Mouse (Mus musculus): Measurements from ENCODE around the gene Olfr555. TPM values are rescaled to one million over a fixed set of nuclear protein-coding genes. Genes with fewer than 3 reads are reported as not detected.
"Not testable (repeated sequence)": the region's sequence is repeated elsewhere in the genome, so short reads cannot be mapped to it uniquely, and the experiment has no call there.

Gene Olfr555
- not detected for total RNA-seq (2021)
- long read RNA-seq, experiment 1 = 0 reads
- long read RNA-seq, experiment 2 = 0 reads

DNA sequence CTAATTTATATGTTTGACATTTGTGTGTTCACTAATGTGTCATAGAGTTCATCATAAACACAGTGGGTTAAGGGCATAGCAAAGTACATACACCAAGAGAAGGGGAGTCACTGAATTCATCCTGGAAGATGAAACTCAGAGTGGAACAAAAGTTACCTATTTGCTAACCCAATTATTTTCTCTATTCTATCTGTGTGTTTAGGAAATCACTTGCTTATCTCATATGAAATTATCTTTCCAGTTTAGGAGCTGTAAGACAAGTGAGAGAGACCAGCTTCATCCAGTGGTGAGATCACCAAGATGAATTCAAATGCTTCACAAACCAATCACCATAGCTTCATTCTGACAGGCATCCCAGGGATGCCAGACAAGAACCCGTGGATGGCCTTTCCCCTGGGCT is at the start of gene Olfr555:
Gene Olfr555, plus strand, starts transcription at position 301 of the 400 bp plus-strand sequence.
- no peak for DNase-seq (ENCODE audit: low spot score in 2 of 2)

DNA sequence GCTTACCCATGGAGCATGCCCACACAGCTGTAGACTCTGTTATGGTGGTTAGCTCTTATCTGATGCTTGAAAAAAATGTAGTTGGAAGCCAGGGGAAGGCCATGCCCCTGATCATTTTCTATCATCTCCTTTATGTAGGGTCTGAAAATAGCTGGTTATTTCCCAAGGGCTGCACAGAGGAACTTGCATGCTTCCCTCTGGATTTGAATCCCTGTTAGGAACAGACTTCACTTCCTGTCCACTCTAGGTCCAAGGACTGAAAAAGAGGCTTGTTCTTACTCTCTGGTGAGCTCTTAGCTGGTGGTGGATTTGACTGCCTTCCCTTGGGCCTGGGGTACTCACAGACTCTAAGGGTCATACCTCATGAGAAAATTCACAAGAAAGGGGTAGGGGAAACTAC is 40.5 kb upstream of the Olfr555 start, which contains the start of gene Olfr553:
Gene Olfr553, minus strand, starts transcription at position 101 of the 400 bp plus-strand sequence.
- DNase-seq (ENCODE audit: low spot score in 2 of 2) = no peak

DNA sequence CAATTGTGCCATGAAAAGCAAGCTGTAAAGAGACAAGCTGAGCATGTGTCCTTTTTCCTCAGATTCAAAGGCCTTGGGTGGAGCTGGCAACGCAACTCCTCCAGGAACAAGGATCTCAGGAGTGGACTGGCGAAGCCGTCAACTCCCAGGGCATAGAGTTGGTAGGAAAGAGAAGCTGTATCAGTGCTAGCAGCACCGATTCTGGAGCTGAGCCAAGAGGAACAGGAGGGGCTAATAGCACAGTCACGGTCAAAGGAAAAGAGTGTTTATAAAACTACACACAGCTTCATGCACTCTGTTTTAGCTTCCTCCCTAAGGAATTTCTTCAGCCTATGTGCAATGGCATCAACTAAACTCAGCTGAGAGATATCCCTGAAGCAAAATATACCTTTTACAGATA is 39.0 kb upstream of the Olfr555 start:
- no peak for DNase-seq (ENCODE audit: low spot score in 2 of 2)

DNA sequence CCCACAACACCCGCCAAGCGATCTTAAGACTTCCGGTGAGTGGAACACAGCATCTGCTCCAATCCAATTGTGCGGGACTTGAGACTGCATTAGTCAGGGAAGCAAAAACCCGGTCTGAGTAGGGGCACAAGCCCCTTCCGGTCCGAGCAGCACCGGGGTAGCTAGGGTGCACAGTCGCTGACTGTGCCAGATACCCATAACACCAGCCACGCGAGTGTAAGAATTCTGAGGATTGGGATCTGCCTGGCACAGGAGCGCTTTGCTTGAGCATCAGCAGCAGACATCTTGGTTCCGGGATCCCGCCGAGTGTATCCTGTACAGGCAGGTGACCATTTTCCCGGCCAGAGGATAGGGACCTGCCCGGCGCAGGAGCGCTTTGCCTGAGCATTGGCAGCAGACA is 38.3 kb upstream of the Olfr555 start:
- DNase-seq (ENCODE audit: low spot score in 2 of 2) = not testable (repeated sequence)

DNA sequence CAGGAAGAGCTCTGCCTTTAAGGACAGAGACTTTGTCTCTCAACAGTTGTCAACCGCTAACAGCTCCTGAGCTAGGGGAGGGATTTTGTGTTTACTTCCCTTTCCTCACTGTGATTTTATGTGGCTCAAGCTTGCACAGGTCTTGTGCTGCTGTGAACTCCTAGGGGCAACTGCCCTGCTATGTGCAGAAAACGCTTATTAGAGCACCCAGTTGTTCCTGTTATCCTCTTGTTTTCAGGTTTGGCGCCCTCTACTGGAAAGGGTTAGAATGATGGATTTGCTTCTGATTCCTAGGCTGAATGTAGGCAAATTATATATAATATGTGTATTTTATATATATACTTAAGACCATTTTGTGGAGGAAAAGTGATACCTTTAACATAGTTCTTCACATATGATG is 22.0 kb upstream of the Olfr555 start:
- DNase-seq (ENCODE audit: low spot score in 2 of 2) = peak; percentile 13 to 54

DNA sequence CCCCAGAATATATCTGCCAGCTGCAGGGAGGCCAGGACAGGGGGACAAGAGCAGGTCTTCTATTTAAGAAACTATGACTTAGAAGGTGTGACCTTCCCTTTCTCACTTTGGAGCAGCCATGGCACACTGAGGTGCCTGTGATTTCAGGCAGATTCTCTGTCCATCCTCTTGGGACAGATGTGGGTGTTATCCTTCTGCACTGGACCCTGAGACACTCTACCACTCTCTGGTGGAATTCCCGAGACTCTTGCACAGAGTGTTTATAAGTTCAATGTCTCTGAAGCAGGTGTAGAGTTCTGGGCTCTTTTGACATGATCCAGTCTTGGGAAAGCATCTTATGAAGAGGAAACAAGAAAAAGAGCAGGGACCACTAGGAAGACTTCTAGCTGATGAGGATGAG is 20.5 kb upstream of the Olfr555 start, which contains the start of gene Olfr554:
Gene Olfr554, plus strand, starts transcription at position 301 of the 400 bp plus-strand sequence.
- no peak for DNase-seq (ENCODE audit: low spot score in 2 of 2)

DNA sequence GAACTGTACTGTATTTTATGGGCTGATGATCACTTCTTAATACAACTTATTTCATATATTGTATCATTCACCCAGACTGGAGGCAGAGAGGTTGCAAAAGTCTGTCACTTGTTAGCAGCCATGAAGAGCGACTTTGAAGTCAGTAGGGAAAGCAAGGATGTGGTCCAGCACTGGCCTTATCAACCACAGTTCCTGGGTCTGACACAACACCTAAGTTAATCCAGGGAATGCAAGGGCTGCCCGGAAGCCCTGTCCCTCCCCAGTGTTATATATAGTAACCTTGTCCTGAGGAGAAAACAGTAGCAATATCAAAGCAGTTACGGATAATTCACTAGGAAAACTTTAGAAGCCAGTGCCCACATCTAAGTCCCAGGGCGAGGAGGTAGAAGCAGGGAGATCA is 13.7 kb upstream of the Olfr555 start:
- not testable (repeated sequence) for DNase-seq (ENCODE audit: low spot score in 2 of 2)

DNA sequence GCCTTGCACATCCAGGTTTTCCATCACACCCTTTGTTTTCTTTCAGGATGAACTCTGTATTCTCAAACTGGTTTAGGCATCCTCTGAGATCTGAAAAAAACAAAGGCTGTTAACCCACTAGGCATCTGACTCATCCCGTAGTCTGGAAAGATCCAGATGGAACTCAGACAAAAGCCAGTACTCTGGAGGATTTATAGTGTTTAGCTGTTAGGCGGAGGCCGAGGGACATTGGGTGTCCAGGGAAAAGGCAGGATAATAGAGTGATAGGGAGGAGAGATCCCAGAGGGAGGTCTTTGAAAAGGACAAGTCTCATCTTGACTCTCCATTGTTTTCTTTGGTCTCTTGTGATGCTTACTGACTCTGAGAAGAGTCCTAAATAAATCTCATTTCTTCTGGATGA is 6.0 kb downstream of the Olfr555 start, which contains the start of gene Olfr556:
Gene Olfr556, plus strand, starts transcription at position 301 of the 400 bp plus-strand sequence.
- no peak for DNase-seq (ENCODE audit: low spot score in 2 of 2)

DNA sequence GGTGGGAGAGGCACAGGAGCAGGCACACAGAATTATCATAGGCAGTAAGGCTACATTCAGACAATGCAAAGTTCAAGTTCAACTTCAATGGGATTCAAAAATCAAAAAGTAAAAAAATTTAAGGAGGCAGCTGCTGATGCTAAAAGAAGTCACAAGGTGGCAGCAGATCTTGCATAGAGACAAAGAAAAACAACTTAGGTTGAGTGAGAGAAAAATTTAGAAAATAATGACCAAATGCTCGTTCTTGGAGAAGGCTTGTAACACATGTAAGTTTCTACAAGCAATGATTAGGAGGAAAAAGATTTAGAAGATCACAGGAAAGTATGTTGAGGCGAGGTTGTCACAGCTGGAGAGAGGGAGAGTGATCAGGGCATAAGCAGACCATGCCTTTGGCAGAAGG is 6.8 kb downstream of the Olfr555 start:
- no peak for DNase-seq (ENCODE audit: low spot score in 2 of 2)

DNA sequence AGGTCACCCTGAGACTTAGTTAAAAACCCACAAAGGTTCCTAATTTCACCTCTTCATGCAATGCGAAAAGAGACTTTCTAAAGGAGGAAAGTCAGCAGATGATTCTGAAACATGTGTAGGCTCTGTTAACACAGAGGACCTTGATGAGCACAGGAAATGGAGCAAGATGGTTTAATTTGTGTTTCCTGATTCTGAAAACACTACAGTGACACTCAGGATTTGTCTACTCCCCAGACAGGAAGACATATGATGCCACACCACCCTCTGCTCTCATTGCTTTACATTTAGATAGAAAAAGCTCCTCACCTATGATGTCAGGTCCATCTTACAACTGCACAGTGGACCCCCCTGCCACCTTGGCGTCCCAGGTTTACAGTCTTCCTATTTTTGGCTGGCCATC is 17.6 kb downstream of the Olfr555 start:
- DNase-seq (ENCODE audit: low spot score in 2 of 2) = no peak

DNA sequence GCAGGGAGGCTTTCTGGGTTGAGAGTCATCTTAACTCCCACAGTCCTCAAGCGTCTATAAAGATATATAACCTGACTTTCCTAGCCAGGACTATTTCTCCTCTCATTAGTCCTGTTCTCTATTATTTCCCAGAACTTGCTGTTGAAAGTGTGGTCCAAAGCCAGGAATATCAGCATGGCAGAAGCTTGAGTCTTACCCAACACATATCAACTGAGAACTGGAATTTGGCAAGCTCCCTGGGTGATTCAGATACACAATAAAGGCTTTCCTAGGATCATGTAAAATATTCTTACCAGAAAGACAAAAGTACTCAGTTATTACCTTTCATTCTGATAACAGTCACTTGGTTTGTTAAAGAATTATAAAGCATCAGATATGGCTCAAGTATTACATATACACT is 23.3 kb downstream of the Olfr555 start:
- no peak for DNase-seq (ENCODE audit: low spot score in 2 of 2)

DNA sequence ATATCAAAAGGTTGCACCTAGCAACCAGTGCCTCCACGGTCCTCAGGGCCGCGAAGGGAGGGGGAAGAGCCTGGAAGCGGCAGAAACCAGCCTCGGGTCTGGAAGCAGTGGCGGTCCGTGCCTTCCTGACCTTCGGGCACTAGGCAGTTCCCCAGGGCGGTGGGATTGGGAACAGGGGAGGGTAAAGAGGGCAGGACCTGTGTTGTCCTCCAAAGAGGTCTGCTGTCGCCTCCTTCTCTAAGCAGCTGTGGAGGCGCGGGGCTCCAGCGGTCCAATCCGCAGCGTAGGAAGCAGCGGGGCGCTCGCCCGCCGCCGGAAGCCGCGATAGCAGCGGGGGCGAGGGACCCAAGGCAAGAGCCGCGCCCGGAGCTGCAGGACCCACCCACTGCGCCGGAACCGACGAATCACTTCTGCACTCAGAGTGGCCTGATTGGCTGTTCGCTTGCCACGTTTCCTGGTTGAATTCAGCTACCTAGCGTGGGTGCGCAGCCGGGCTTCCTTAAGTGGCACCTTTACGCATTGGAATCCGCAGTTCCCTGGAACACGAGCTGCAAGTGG is 28.4 kb downstream of the Olfr555 start, which contains the start of gene Trim68:
Gene Trim68, minus strand, starts transcription at position 384 of the 558 bp plus-strand sequence.
- peak; percentile 88 to 94 for DNase-seq (ENCODE audit: low spot score in 2 of 2)

DNA sequence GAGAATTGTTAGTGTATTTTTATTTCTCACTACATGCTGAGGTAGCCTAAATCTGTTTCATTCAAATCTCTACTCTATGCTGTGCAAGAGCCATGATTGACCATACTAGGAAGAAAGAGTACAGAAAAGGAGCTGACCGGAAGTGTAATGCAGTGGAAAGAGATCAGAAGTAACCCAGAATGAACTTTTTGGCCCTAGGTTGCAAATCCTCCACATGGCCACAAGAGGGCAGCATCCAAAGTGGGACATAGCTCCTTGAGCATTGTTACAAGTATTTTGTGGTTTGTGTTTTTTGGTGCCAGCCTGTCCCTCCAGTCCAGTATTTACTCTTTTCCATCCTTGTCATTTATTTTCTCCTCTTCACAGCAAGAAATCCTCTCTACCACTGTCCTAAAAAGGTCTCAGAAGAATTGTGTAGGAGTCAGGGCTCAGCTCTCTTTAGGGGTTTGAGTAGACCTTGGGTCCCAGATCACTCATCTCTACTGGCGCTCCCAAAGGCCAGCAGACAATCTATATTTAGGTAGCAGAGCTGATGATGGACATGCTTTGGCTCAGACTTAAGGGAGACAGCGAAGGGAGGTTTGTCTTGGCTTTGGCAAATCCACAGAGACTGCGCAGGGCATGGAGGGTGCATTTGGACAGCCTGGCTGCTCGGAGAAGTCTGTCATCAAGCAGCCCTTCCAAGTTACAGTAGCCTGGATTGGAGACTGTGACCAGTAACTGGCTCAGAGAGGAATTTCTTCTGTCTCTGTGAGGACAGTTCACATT is 36.9 kb downstream of the Olfr555 start, which contains the start of gene Olfr557:
Gene Olfr557, plus strand, starts transcription at position 553 of the 768 bp plus-strand sequence.
- peak; percentile 19 to 46 for DNase-seq (ENCODE audit: low spot score in 2 of 2)

DNA sequence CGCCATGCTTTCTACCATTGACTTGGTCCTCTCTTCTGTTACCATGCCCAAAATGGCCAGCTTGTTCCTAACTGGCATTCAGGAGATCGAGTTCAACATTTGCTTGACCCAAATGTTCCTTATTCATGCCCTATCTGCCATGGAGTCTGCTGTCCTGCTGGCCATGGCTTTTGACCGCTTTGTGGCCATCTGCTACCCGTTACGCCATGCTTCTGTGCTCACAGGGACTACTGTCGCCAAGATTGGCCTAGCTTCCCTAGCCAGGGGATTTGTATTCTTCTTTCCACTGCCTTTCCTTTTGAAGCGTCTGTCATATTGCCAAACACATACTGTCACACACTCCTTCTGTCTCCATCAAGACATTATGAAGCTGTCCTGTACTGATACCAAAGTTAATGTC is 39.8 kb downstream of the Olfr555 start:
- DNase-seq (ENCODE audit: low spot score in 2 of 2) = no peak

DNA sequence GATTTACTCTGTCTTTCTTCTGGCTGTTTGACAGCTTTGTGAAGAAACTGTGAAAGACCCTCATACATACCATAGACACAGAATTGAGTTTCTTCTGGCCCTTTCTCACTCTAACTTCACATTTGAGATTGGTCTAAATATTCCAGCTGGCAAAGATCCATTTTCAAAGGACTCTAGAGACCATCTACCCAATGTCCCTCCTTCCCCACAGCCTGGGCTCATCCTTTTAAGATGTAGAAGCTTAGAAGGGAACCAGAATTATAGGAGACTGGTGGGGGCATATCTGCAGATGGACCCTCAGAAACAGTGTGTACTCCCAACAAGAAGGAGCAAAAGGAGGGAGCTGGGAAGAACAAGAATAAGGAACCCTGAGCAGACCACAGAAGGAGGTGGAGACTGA is 43.3 kb downstream of the Olfr555 start, which contains the start of gene Olfr558:
Gene Olfr558, plus strand, starts transcription at position 301 of the 400 bp plus-strand sequence.
- DNase-seq (ENCODE audit: low spot score in 2 of 2) = no peak

Other genes with a start within 250 kb of the Olfr555 start
- gene Rrm1, start 217.1 kb upstream of the Olfr555 start, total RNA-seq (2021) = 10 to 100 TPM; 10.9 to 12.7 TPM
- gene Olfr543, start 177.1 kb upstream of the Olfr555 start, total RNA-seq (2021) = not detected
- not detected for gene Olfr544, start 170.5 kb upstream of the Olfr555 start, total RNA-seq (2021)
- not detected for gene Olfr545, start 159.2 kb upstream of the Olfr555 start, total RNA-seq (2021)
- not detected for gene Olfr547, start 124.1 kb upstream of the Olfr555 start, total RNA-seq (2021)
- gene Olfr548-ps1, start 117.9 kb upstream of the Olfr555 start, total RNA-seq (2021) = not detected
- gene Olfr549, start 109.0 kb upstream of the Olfr555 start, total RNA-seq (2021) = not detected
- 1 to 10 TPM; 2.6 to 2.8 TPM for gene Trim21, start 93.3 kb upstream of the Olfr555 start, total RNA-seq (2021)
- under 1 TPM; 0.19 to 0.70 TPM for gene Olfr550, start 87.4 kb upstream of the Olfr555 start, total RNA-seq (2021)
- not detected for gene Olfr551, start 66.9 kb upstream of the Olfr555 start, total RNA-seq (2021)
- under 1 TPM in 1 of 2 experiments, not detected in 1; 0.09 TPM for gene Olfr552, start 61.1 kb upstream of the Olfr555 start, total RNA-seq (2021)
- gene Olfr553, start 40.6 kb upstream of the Olfr555 start, total RNA-seq (2021) = not detected
- not detected for gene Olfr554, start 20.4 kb upstream of the Olfr555 start, total RNA-seq (2021)
- gene Olfr556, start 6.1 kb downstream of the Olfr555 start, total RNA-seq (2021) = not detected
- 1 to 10 TPM; 3.0 to 4.6 TPM for gene Trim68, start 28.5 kb downstream of the Olfr555 start, total RNA-seq (2021)
- not detected for gene Olfr557, start 37.1 kb downstream of the Olfr555 start, total RNA-seq (2021)
- gene Olfr558, start 43.4 kb downstream of the Olfr555 start, total RNA-seq (2021) = under 1 TPM; 0.16 to 0.40 TPM
- not detected for gene Olfr33, start 60.2 kb downstream of the Olfr555 start, total RNA-seq (2021)
- not detected for gene Olfr559, start 68.7 kb downstream of the Olfr555 start, total RNA-seq (2021)
- gene Olfr560, start 100.5 kb downstream of the Olfr555 start, total RNA-seq (2021) = under 1 TPM; 0.16 to 0.49 TPM
- under 1 TPM; 0.59 to 0.65 TPM for gene Olfr78, start 100.6 kb downstream of the Olfr555 start, total RNA-seq (2021)
- gene Olfr561, start 112.4 kb downstream of the Olfr555 start, total RNA-seq (2021) = not detected
- gene Olfr564, start 144.7 kb downstream of the Olfr555 start, total RNA-seq (2021) = not detected
- gene Olfr566, start 199.9 kb downstream of the Olfr555 start, total RNA-seq (2021) = not detected
- not detected for gene Olfr568, start 218.3 kb downstream of the Olfr555 start, total RNA-seq (2021)
- not detected for gene Olfr569, start 232.1 kb downstream of the Olfr555 start, total RNA-seq (2021)
- gene Olfr570, start 235.8 kb downstream of the Olfr555 start, total RNA-seq (2021) = not detected